Mouse (Mus musculus): ENCODE measurements around the gene Dusp2. TPM values are rescaled to one million over a fixed set of nuclear protein-coding genes. Genes with fewer than 3 reads are reported as not detected.

Gene Dusp2
- polyA plus RNA-seq, 1 experiment from 2014 or later, result 2.5 TPM

- 6% methylated on average over 8 of the region's 8 CpGs for WGBS (ENCODE audit: missing documents)
- Histone ChIP-seq H3K36me3 (ENCODE audit: inconsistent target) (no peaks in the 10 kb centered on the region), H3K79me2 (ENCODE audit: inconsistent target) (no peaks in the 10 kb centered on the region), H3K27ac (no peak overlapping the region), H3K4me3 (ENCODE audit: inconsistent target) (no peak overlapping the region)
Observed at GRCm38 (mm10) chr2:127364452-127364851, 28.5 kb downstream of the Dusp2 start.

- Histone ChIP-seq H3K79me2 (ENCODE audit: inconsistent target) (no peaks in the 10 kb centered on the region), H3K27ac (no peak overlapping the region), H3K36me3 (ENCODE audit: inconsistent target) (no peaks in the 10 kb centered on the region), H3K4me3 (ENCODE audit: inconsistent target) (no peak overlapping the region)
- WGBS (ENCODE audit: missing documents), result 89% methylated on average over 9 of the region's 10 CpGs
Observed at GRCm38 (mm10) chr2:127367126-127367820, 31.3 kb downstream of the Dusp2 start.

GRCm38 (mm10) chr2:127369703-127370376, 33.9 kb downstream of the Dusp2 start:
- H3K4me3 ChIP-seq (ENCODE audit: inconsistent target), result no peak overlapping the region
- no peak overlapping the region for H3K27ac ChIP-seq
- 78% methylated on average over 5 of the region's 5 CpGs for WGBS (ENCODE audit: missing documents)
- no peaks in the 10 kb centered on the region for H3K79me2 ChIP-seq (ENCODE audit: inconsistent target)
- H3K36me3 ChIP-seq (ENCODE audit: inconsistent target), result no peaks in the 10 kb centered on the region

- Histone ChIP-seq H3K4me3 (ENCODE audit: inconsistent target) (no peak overlapping the region), H3K27ac (no peak overlapping the region), H3K36me3 (ENCODE audit: inconsistent target) (no peaks in the 10 kb centered on the region), H3K79me2 (ENCODE audit: inconsistent target) (no peaks in the 10 kb centered on the region)
- WGBS (ENCODE audit: missing documents), result 74% methylated on average over 8 of the region's 9 CpGs
Observed at GRCm38 (mm10) chr2:127370561-127371483, 34.9 kb downstream of the Dusp2 start.

GRCm38 (mm10) chr2:127371484-127371861, 35.5 kb downstream of the Dusp2 start:
- no peaks in the 10 kb centered on the region for H3K36me3 ChIP-seq (ENCODE audit: inconsistent target)
- 100% methylated on average over 1 of the region's 1 CpGs for WGBS (ENCODE audit: missing documents)
- H3K79me2 ChIP-seq (ENCODE audit: inconsistent target), result no peaks in the 10 kb centered on the region
- no peak overlapping the region for H3K4me3 ChIP-seq (ENCODE audit: inconsistent target)
- H3K27ac ChIP-seq, result no peak overlapping the region

GRCm38 (mm10) chr2:127372082-127372481, 36.1 kb downstream of the Dusp2 start:
- WGBS (ENCODE audit: missing documents), result 92% methylated on average over 2 of the region's 2 CpGs
- H3K27ac ChIP-seq, result no peak overlapping the region
- no peaks in the 10 kb centered on the region for H3K36me3 ChIP-seq (ENCODE audit: inconsistent target)
- no peaks in the 10 kb centered on the region for H3K79me2 ChIP-seq (ENCODE audit: inconsistent target)
- H3K4me3 ChIP-seq (ENCODE audit: inconsistent target), result no peak overlapping the region

- no peak overlapping the region for H3K4me3 ChIP-seq (ENCODE audit: inconsistent target)
- no peaks in the 10 kb centered on the region for H3K36me3 ChIP-seq (ENCODE audit: inconsistent target)
- WGBS (ENCODE audit: missing documents), result 91% methylated on average over 3 of the region's 3 CpGs
- H3K27ac ChIP-seq, result no peak overlapping the region
- H3K79me2 ChIP-seq (ENCODE audit: inconsistent target), result no peaks in the 10 kb centered on the region
Observed at GRCm38 (mm10) chr2:127374131-127374530, 38.2 kb downstream of the Dusp2 start.

GRCm38 (mm10) chr2:127375087-127375486, 39.1 kb downstream of the Dusp2 start:
- WGBS (ENCODE audit: missing documents), result 77% methylated on average over 3 of the region's 3 CpGs
- Histone ChIP-seq H3K27ac (no peak overlapping the region), H3K36me3 (ENCODE audit: inconsistent target) (no peaks in the 10 kb centered on the region), H3K4me3 (ENCODE audit: inconsistent target) (no peak overlapping the region), H3K79me2 (ENCODE audit: inconsistent target) (no peaks in the 10 kb centered on the region)

GRCm38 (mm10) chr2:127375759-127376341, 39.9 kb downstream of the Dusp2 start:
- no peak overlapping the region for H3K27ac ChIP-seq

GRCm38 (mm10) chr2:127376423-127377051, 40.6 kb downstream of the Dusp2 start:
- H3K36me3 ChIP-seq (ENCODE audit: inconsistent target), result no peaks in the 10 kb centered on the region
- WGBS (ENCODE audit: missing documents), result 97% methylated on average over 6 of the region's 6 CpGs
- H3K79me2 ChIP-seq (ENCODE audit: inconsistent target), result no peaks in the 10 kb centered on the region
- H3K4me3 ChIP-seq (ENCODE audit: inconsistent target), result no peak overlapping the region
- no peak overlapping the region for H3K27ac ChIP-seq

More at GRCm38 (mm10) chr2:127375759-127376341, 39.9 kb downstream of the Dusp2 start:
- Histone ChIP-seq H3K36me3 (ENCODE audit: inconsistent target) (no peaks in the 10 kb centered on the region), H3K79me2 (ENCODE audit: inconsistent target) (no peaks in the 10 kb centered on the region), H3K4me3 (ENCODE audit: inconsistent target) (no peak overlapping the region)
- WGBS (ENCODE audit: missing documents), result 31% methylated on average over 7 of the region's 7 CpGs

GRCm38 (mm10) chr2:127377942-127378610, 42.1 kb downstream of the Dusp2 start:
- WGBS (ENCODE audit: missing documents), result 70% methylated on average over 7 of the region's 7 CpGs
- H3K79me2 ChIP-seq (ENCODE audit: inconsistent target), result no peaks in the 10 kb centered on the region
- H3K36me3 ChIP-seq (ENCODE audit: inconsistent target), result no peaks in the 10 kb centered on the region
- no peak overlapping the region for H3K4me3 ChIP-seq (ENCODE audit: inconsistent target)
- H3K27ac ChIP-seq, result no peak overlapping the region

- Histone ChIP-seq H3K36me3 (ENCODE audit: inconsistent target) (no peaks in the 10 kb centered on the region), H3K27ac (no peak overlapping the region), H3K4me3 (ENCODE audit: inconsistent target) (no peak overlapping the region), H3K79me2 (ENCODE audit: inconsistent target) (no peaks in the 10 kb centered on the region)
- WGBS (ENCODE audit: missing documents), result 91% methylated on average over 7 of the region's 7 CpGs
Observed at GRCm38 (mm10) chr2:127378611-127378990, 42.6 kb downstream of the Dusp2 start.

- H3K27ac ChIP-seq, result no peak overlapping the region
- H3K36me3 ChIP-seq (ENCODE audit: inconsistent target), result no peaks in the 10 kb centered on the region
- WGBS (ENCODE audit: missing documents), result 94% methylated on average over 3 of the region's 3 CpGs
- no peaks in the 10 kb centered on the region for H3K79me2 ChIP-seq (ENCODE audit: inconsistent target)
- H3K4me3 ChIP-seq (ENCODE audit: inconsistent target), result no peak overlapping the region
Observed at GRCm38 (mm10) chr2:127379250-127379649, 43.3 kb downstream of the Dusp2 start.

GRCm38 (mm10) chr2:127383881-127384280, 47.9 kb downstream of the Dusp2 start:
- no peak overlapping the region for H3K4me3 ChIP-seq (ENCODE audit: inconsistent target)
- H3K36me3 ChIP-seq (ENCODE audit: inconsistent target), result no peaks in the 10 kb centered on the region
- no peak overlapping the region for H3K27ac ChIP-seq
- 76% methylated on average over 7 of the region's 7 CpGs for WGBS (ENCODE audit: missing documents)
- no peaks in the 10 kb centered on the region for H3K79me2 ChIP-seq (ENCODE audit: inconsistent target)

Measured in macrophage (primary cell).